Mouse (Mus musculus) cerebellum, adult 11-12 months (tissue): ENCODE results near the gene Ide.

Experiments
- DNase-seq: peaks from one replicate; pipeline ENCODE4 v3.0.0; 2022

The Ide gene

DNA sequence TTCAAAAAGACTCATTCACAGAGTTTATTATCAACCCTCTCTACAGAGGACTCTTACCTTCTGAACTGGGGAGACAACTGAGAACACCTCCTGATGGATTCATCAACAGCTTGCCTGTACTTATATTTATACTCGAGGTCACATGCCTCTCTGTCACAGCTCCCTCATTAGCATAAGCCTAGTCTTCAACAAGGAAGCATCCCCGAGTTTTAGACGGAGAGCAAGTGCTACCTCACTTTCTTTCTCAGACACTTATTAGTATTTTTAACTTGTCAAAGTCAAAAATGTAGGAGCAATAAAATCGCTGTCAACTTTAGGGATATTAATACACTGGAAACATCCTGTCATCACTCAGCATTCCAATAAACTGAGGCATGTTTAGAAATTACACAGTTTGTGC is at the start of gene Ide:
TSS of gene Ide (minus strand) at position 101 of the 400 bp plus-strand sequence.
- DNase-seq, result no peak

- DNase-seq, result no peak
Observed at GRCm38 (mm10) chr19:37386126-37386525, 48.5 kb upstream of the Ide start.

GRCm38 (mm10) chr19:37378816-37379215 is 41.2 kb upstream of the Ide start:
- no peak for DNase-seq

DNA sequence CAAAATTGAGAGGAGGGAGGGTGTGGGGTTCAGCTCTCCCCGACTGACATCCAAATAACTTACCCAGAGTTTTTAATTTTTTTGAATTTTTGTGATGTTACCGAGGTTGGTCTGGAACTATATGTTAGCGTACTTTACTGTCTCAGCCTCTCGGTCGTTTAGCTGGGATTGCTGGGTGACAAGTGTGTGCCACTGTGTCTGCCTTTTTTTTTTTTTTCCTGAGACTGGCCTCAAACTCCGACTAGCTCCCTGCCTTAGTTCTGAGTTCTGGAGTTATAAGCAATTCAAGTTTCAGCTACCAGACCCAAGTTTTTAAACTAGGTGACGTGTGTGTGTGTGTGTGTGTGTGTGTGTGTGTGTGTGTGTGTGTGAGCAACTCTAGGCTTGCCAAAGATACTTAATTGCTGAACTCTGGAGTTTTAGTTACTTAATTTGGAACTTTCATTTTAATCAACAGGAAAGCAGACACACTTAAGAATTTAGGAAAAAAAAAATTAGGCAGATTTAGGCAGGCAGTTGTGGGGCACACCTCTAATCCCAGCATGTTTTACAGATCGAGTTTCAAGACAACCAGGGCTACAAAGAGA is 39.8 kb upstream of the Ide start:
- no peak for DNase-seq

- no peak for DNase-seq
Observed at GRCm38 (mm10) chr19:37376841-37377240, 39.2 kb upstream of the Ide start.

GRCm38 (mm10) chr19:37375755-37376615 is 38.3 kb upstream of the Ide start, which contains the start of gene Kif11:
Gene Kif11 (plus strand): TSS chr19:37376403.
- DNase-seq, result peak; percentile 95

- DNase-seq, result no peak
Observed at GRCm38 (mm10) chr19:37374941-37375754, 37.5 kb upstream of the Ide start.

DNA sequence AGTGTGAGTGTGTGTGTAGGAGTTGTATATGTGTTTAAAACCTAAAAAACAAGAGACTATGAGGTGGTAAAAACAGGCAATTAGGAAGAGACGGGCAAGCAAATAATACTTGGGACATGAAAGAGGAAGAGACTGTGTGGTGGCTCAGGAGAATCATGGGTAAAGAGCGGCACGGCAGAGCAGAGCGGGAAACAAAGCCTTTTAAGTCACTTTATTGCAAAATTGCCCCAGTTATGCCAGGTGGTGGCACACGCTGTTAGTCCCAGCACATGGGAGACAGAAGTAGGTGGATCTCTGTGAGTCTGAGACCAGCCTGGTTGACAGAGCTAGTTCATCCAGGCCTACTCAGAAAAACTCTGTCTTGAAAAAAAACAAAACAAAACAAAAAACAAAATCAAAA is 32.7 kb upstream of the Ide start:
- DNase-seq, result no peak

DNA sequence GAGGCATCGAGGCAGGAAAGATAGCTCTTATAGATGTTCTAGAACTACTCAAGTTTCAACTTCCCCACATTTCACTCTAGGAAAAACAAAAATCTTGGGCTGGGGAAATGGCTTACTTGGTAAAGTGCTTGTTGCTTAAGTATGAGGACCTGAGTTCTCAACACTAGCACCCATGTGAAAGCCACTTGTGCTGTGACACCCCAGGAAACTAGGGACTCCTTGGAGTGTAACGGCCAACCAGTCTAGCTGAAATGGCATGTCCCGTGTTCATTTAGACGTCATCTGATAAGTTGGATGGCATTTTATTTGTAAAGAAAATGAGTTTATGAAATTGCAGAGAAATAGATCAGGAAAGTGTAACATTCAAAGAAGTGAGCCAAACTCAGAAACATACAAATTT is 32.3 kb upstream of the Ide start:
- no peak for DNase-seq

DNA sequence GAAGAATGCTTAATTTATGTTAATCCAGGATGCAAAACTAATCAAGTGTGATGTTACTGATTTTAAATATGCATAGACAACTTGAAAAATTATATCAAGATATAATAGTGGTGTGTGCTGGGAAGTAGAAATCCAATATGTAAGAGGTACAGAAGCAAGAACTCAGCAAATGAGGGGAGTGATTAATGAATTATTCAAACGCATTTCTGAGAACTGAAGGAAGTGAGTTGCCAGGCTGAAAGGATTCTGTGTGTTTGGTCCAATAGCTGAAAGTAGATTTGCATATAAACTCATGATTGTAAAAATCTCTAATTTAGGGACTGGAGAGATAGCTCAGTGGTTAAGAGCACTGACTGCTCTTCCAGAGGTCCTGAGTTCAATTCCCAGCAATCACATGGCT is 31.3 kb upstream of the Ide start:
- no peak for DNase-seq

- DNase-seq, result no peak
Observed at GRCm38 (mm10) chr19:37363128-37363939, 25.7 kb upstream of the Ide start.

DNA sequence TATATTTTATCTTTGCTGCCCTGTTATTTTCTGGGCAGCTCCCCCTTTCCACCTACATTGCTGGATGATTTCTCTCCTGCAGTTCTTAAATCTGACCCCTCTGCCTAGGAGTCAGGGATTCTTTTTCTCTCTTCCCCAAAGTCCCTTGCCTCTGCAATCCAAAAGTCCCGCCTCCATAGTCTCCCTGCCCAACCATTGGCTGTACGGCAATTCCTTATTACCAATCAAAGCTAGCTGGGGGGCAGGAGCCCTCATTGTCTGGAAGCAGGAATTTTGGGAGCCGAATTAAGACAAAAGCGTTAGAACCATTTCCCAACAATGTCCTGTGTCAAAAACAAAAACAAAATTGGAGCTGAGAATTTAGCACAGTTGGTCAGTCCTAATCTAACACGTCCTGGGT is 24.9 kb upstream of the Ide start:
- DNase-seq, result no peak

- DNase-seq, result no peak
Observed at GRCm38 (mm10) chr19:37360044-37360443, 22.4 kb upstream of the Ide start.

- DNase-seq, result no peak
Observed at GRCm38 (mm10) chr19:37353331-37353730, 15.7 kb upstream of the Ide start.

- DNase-seq, result no peak
Observed at GRCm38 (mm10) chr19:37352756-37353155, 15.1 kb upstream of the Ide start.

- DNase-seq, result no peak
Observed at GRCm38 (mm10) chr19:37348952-37349351, 11.3 kb upstream of the Ide start.

GRCm38 (mm10) chr19:37348331-37348730 is 10.7 kb upstream of the Ide start:
- DNase-seq, result no peak

DNA sequence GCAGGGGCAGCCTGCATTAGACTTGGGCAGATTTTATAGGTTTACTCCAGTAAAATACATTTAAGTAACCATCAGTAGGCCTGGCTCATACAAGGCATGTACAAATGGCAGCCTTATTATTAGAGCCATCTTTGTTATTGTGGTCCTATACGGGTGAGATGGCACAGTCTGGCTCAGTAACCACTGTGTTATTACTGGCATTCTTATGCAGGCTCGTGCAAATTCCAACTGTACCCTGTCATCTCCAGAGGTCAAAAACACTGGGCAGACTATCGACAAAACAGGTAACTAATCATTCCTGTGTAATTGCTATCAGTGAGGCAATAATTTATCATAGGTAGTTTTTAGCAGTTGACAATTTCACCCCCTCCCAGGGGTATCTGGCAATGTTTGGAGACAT is 8.6 kb upstream of the Ide start:
- no peak for DNase-seq

GRCm38 (mm10) chr19:37343899-37344298 is 6.2 kb upstream of the Ide start:
- DNase-seq, result no peak

GRCm38 (mm10) chr19:37340931-37341330 is 3.3 kb upstream of the Ide start:
- no peak for DNase-seq

DNA sequence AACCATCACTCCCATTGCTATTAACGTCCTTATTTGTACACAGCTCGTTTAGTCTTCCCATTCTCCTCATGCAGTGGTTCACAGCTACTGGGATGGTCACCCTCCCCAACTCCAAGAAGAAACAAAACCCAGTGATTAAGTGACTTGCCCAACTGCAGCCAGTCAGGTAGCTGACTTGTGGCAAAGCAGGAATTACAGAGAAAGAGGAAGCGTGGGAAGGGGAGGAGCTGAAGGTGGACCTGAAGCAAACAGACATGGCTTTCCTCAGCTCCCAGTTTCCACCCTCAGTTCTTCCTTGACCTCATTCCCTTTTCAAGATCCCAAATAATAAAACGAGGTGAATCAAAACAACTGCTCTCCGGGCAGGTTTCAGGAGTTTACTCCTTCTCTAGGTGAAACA is 2.8 kb upstream of the Ide start:
- no peak for DNase-seq

- no peak for DNase-seq
Observed at GRCm38 (mm10) chr19:37335392-37335791, 2.3 kb downstream of the Ide start.

- no peak for DNase-seq
Observed at GRCm38 (mm10) chr19:37333357-37333756, 4.3 kb downstream of the Ide start.
